Mouse (Mus musculus): ENCODE data around the gene Olfr239.
"Not testable (repeated sequence)": the region's sequence is repeated elsewhere in the genome, so short reads cannot be mapped to it uniquely, and the experiment has no call there.

The Olfr239 gene

DNA sequence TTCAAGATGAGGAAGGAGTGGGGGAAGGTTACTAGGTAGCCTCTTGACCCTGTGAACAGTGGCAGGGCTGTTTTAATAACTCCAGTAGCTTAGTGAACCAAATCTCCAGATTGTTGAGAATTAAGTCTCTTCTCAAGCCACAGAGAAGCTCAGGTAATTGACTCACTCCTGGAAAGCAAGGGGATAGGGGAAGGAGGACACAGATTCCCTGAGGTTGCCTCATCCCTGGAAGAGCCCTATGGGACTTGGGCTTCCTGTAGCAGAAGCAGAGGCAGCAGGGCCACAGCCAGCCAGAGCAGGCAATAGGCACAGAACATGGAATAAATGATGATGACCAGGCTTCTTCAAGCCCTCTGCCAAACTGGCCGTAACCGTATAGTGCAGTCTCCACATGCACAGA lies at the start of gene Olfr239:
TSS of gene Olfr239 (plus strand) at position 301 of the 400 bp plus-strand sequence.
- not testable (repeated sequence) for DNase-seq

GRCm38 (mm10) chr17:33168147-33168546 lies 23.0 kb upstream of the Olfr239 start, which contains the start of gene Olfr55:
Gene Olfr55, plus strand, starts transcription at chr17:33168447.
- DNase-seq = not testable (repeated sequence)

- DNase-seq = no peak
These were observed 30.5 kb downstream of the Olfr239 start, which contains the start of gene Olfr1564 for GRCm38 (mm10) chr17:33221590-33221989. Gene Olfr1564, minus strand, starts transcription at chr17:33221690.

GRCm38 (mm10) chr17:33236646-33237045 lies 45.5 kb downstream of the Olfr239 start:
- DNase-seq = not testable (repeated sequence)

Data from embryo, embryonic 11 days (tissue).